Mouse (Mus musculus) limb, embryonic 12.5 days (tissue): ENCODE results near the gene Zfp385c. TPM values are rescaled to one million over a fixed set of nuclear protein-coding genes. Genes with fewer than 3 reads are reported as not detected.

ENCODE experiments used
- ATAC-seq: fragments of 200-750 bp; cut with Nextera tagmentation; 2 replicates; pipeline ENCODE4 v1.8.0; 2017; ENCODE audit warnings: low read depth, moderate TSS enrichment; ENCODE audit not compliant: insufficient number of reproducible peaks, insufficient read depth, low FRiP score, low TSS enrichment
- H3K27ac ChIP-seq: fragments of 300-500 bp; sonication (generic); 2 replicates; pipeline ENCODE4 v1.5.1; 2016; ENCODE audit warnings: mild to moderate bottlenecking, moderate library complexity
- H3K27me3 ChIP-seq: fragments of 300-500 bp; sonication (generic); 2 replicates; pipeline ENCODE4 v1.6.1; 2016; ENCODE audit warnings: mild to moderate bottlenecking, moderate library complexity
- H3K36me3 ChIP-seq: fragments of 300-500 bp; sonication (generic); 2 replicates; pipeline ENCODE4 v1.6.1; 2016; ENCODE audit warnings: mild to moderate bottlenecking, moderate library complexity
- H3K4me1 ChIP-seq: fragments of 300-500 bp; sonication (generic); replicated peaks from 2 replicates; pipeline ENCODE4 v1.6.1; 2016
- H3K4me2 ChIP-seq: fragments of 300-500 bp; sonication (generic); 2 replicates; pipeline ENCODE4 v1.6.1; 2016; ENCODE audit warnings: mild to moderate bottlenecking, moderate library complexity
- H3K4me3 ChIP-seq: fragments of 300-500 bp; sonication (generic); replicated peaks from 2 replicates; pipeline ENCODE4 v1.5.1; 2016; ENCODE audit warnings: mild to moderate bottlenecking
- H3K9ac ChIP-seq: fragments of 300-500 bp; sonication (generic); replicated peaks from 2 replicates; pipeline ENCODE4 v1.6.1; 2016; ENCODE audit warnings: mild to moderate bottlenecking, moderate library complexity
- H3K9me3 ChIP-seq: fragments of 300-500 bp; sonication (generic); 2 replicates; pipeline ENCODE4 v1.6.1; 2016; ENCODE audit warnings: mild to moderate bottlenecking, moderate library complexity
- WGBS: fragments of 180-500 bp; shearing (Covaris S2); methylation state at CpG from one replicate; pipeline ENCODE4 v1.1.7; 2016; 5-methylcytosine and 5-hydroxymethylcytosine counted together
- polyA plus RNA-seq: library from polyadenylated mRNA; unstranded; fragments of >200 nt; fragmentation: Nextera tagmentation; extraction: Ambion mirVana; gene quantifications from 2 replicates; pipeline ENCODE4 v1.2.1, GENCODE M21; 2016

Zfp385c gene
- polyA plus RNA-seq, 1 experiment from 2014 or later: 0.70 TPM

GRCm38 (mm10) chr11:100728601-100729000 is 36.3 kb upstream of the Zfp385c start:
- WGBS: 90% methylated on average over 6 of the region's 6 CpGs
- no peak overlapping the region for H3K27ac ChIP-seq
- H3K4me3 ChIP-seq: no peak overlapping the region
- H3K36me3 ChIP-seq: peaks cover 34% of the 10 kb centered on the region
- no peak overlapping the region for H3K9ac ChIP-seq
- no peaks in the 10 kb centered on the region for H3K9me3 ChIP-seq
- ATAC-seq: no peak
- H3K4me1 ChIP-seq: peaks cover 7% of the 10 kb centered on the region; the same call in 1 of the 2 replicates
- no peaks in the 10 kb centered on the region for H3K27me3 ChIP-seq
- no peak overlapping the region for H3K4me2 ChIP-seq

DNA sequence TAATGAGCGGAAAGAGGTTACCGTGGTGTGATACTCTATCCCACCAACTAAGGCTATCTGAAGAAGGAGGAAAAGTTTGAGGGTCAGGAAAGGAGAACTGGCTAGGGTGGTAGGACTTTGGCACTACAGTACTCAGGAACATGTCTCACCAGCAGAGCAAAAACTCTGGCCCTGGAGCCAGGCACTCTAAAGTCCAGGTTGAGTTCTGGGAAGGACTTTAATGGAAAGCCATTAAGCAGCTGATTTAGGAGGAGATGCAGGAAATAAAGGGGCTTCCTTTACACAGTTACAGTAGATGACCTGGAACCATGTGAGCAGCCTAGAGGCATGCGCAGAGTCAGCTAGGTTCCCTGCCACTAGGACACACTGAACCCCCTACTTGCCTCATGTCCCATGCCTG is 34.9 kb upstream of the Zfp385c start:
- no peak overlapping the region for H3K4me3 ChIP-seq
- H3K9ac ChIP-seq: no peak overlapping the region
- H3K36me3 ChIP-seq: peaks cover 28% of the 10 kb centered on the region; the same call in 1 of the 2 replicates
- H3K4me2 ChIP-seq: no peak overlapping the region
- no peaks in the 10 kb centered on the region for H3K9me3 ChIP-seq
- peaks cover 13% of the 10 kb centered on the region for H3K4me1 ChIP-seq
- H3K27ac ChIP-seq: no peak overlapping the region
- ATAC-seq: no peak
- 93% methylated on average over 3 of the region's 3 CpGs for WGBS
- no peaks in the 10 kb centered on the region for H3K27me3 ChIP-seq

GRCm38 (mm10) chr11:100724919-100725512 is 32.8 kb upstream of the Zfp385c start:
- WGBS: 24% methylated on average over 5 of the region's 5 CpGs
- Histone ChIP-seq H3K9me3 (no peaks in the 10 kb centered on the region), H3K9ac (no peak overlapping the region; the same call in 1 of the 2 replicates), H3K4me2 (no peak overlapping the region), H3K27me3 (no peaks in the 10 kb centered on the region), H3K4me1 (peaks cover 13% of the 10 kb centered on the region), H3K36me3 (peaks cover 29% of the 10 kb centered on the region; the same call in 1 of the 2 replicates), H3K4me3 (no peak overlapping the region), H3K27ac (peak overlapping the region; percentile 8; the same call in 1 of the 2 replicates)
- ATAC-seq: no peak

DNA sequence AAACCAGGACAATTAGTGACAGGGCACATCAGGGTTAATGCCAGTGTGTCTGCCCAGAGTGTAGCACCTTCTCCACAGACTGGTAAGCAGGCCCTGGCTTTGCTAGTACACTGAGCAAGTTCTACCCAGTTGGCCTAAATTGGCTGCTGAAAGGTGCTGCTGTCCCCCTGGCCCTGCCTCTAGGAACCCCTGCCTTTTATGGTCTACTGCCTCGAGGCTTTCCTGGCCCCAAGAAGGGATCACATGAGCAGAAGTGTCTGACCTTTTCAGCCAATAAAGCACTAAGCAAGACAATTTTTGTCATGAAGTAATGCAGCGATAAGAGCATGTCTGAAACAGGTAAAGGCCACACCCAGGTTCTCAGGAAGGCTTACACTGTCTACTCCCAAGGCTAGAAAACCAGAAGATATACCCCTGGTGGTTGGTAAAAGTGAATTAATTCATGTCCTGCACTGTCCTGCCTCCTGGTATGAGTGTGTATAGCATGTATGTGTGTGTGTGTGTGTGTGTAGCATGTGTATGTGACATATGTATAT is 30.3 kb upstream of the Zfp385c start:
- no peak overlapping the region for H3K27ac ChIP-seq
- 53% methylated on average over 2 of the region's 2 CpGs for WGBS
- H3K4me3 ChIP-seq: no peak overlapping the region
- no peaks in the 10 kb centered on the region for H3K9me3 ChIP-seq
- no peak overlapping the region for H3K4me2 ChIP-seq
- peaks cover 34% of the 10 kb centered on the region for H3K36me3 ChIP-seq
- no peaks in the 10 kb centered on the region for H3K27me3 ChIP-seq
- H3K9ac ChIP-seq: no peak overlapping the region
- no peak for ATAC-seq
- H3K4me1 ChIP-seq: peaks cover 13% of the 10 kb centered on the region

- H3K9ac ChIP-seq: no peak overlapping the region
- no peaks in the 10 kb centered on the region for H3K27me3 ChIP-seq
- ATAC-seq: no peak
- H3K4me1 ChIP-seq: peaks cover 13% of the 10 kb centered on the region
- peaks cover 40% of the 10 kb centered on the region for H3K36me3 ChIP-seq
- no peaks in the 10 kb centered on the region for H3K9me3 ChIP-seq
- no peak overlapping the region for H3K4me3 ChIP-seq
- H3K27ac ChIP-seq: peak overlapping the region; percentile 45; the same call in 1 of the 2 replicates
- H3K4me2 ChIP-seq: no peak overlapping the region
- 81% methylated on average over 8 of the region's 8 CpGs for WGBS
Measured at GRCm38 (mm10) chr11:100721776-100722492, 29.7 kb upstream of the Zfp385c start.

- H3K4me2 ChIP-seq: no peak overlapping the region
- H3K27me3 ChIP-seq: no peaks in the 10 kb centered on the region
- H3K36me3 ChIP-seq: peaks cover 47% of the 10 kb centered on the region
- no peak overlapping the region for H3K4me3 ChIP-seq
- peaks cover 13% of the 10 kb centered on the region for H3K4me1 ChIP-seq
- WGBS: 85% methylated on average over 4 of the region's 4 CpGs
- no peaks in the 10 kb centered on the region for H3K9me3 ChIP-seq
- H3K9ac ChIP-seq: no peak overlapping the region
- no peak for ATAC-seq
- no peak overlapping the region for H3K27ac ChIP-seq
Measured at GRCm38 (mm10) chr11:100721254-100721653, 29.0 kb upstream of the Zfp385c start.

- Histone ChIP-seq H3K27ac (no peak overlapping the region), H3K4me1 (peaks cover 12% of the 10 kb centered on the region), H3K27me3 (no peaks in the 10 kb centered on the region), H3K4me3 (no peak overlapping the region), H3K36me3 (peaks cover 56% of the 10 kb centered on the region), H3K9me3 (no peaks in the 10 kb centered on the region), H3K4me2 (no peak overlapping the region), H3K9ac (no peak overlapping the region)
- 80% methylated on average over 5 of the region's 5 CpGs for WGBS
- no peak for ATAC-seq
Measured at GRCm38 (mm10) chr11:100720345-100720744, 28.1 kb upstream of the Zfp385c start.

DNA sequence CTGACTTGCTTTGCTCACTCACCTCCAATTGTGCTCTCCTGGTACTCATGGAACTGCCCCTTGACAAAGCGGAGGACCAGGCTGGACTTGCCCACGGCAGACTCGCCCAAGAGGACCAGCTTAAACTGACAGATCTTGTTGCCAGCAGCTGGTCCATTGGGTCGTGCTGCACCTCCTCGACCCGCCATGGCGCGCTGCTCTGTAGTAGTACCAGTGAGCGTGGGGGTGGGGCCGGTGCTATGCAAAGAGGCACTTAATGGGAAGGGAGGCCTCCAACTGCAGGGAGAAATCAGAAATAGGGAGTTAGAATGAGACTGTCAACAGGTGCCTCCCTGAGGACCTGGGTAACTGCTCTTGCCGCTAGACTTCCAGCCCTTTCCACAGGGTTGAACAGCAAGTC is 27.6 kb upstream of the Zfp385c start:
- Histone ChIP-seq H3K9ac (no peak overlapping the region), H3K27me3 (no peaks in the 10 kb centered on the region), H3K36me3 (peaks cover 60% of the 10 kb centered on the region), H3K9me3 (no peaks in the 10 kb centered on the region), H3K4me3 (no peak overlapping the region), H3K4me1 (peaks cover 7% of the 10 kb centered on the region), H3K27ac (no peak overlapping the region), H3K4me2 (no peak overlapping the region)
- ATAC-seq: no peak
- 81% methylated on average over 11 of the region's 11 CpGs for WGBS

DNA sequence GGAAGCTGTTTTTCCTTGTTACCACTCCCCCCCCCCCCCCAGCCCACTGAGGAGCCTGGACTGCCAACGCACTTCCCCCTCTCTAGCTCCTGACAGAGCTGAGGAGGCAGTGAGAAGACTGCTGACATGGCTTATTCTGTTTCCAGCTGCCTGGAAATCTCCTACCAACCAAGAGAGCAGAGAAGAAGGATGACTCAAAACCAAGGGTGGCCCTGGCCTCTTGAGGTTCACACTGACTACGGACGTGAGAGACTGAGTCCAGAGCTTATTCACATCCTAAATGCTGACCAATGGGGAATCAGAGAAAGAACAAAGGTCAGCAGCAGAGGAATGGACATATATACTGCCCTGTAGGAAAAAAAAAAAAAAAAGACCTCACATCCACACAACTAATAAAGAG is 27.1 kb upstream of the Zfp385c start:
- H3K36me3 ChIP-seq: peaks cover 55% of the 10 kb centered on the region
- 90% methylated on average over 3 of the region's 3 CpGs for WGBS

GRCm38 (mm10) chr11:100718866-100719265 is 26.6 kb upstream of the Zfp385c start:
- Histone ChIP-seq H3K4me3 (no peak overlapping the region), H3K4me2 (no peak overlapping the region), H3K27me3 (no peaks in the 10 kb centered on the region), H3K4me1 (peaks cover 15% of the 10 kb centered on the region), H3K9me3 (no peaks in the 10 kb centered on the region), H3K9ac (no peak overlapping the region), H3K27ac (no peak overlapping the region), H3K36me3 (peaks cover 54% of the 10 kb centered on the region)
- ATAC-seq: no peak
- WGBS: 90% methylated on average over 4 of the region's 4 CpGs

More for the DNA sequence above, 27.1 kb upstream of the Zfp385c start:
- no peak for ATAC-seq
- H3K9me3 ChIP-seq: no peaks in the 10 kb centered on the region
- H3K27me3 ChIP-seq: no peaks in the 10 kb centered on the region
- no peak overlapping the region for H3K9ac ChIP-seq
- no peak overlapping the region for H3K4me2 ChIP-seq
- H3K4me3 ChIP-seq: no peak overlapping the region
- H3K4me1 ChIP-seq: peaks cover 10% of the 10 kb centered on the region
- H3K27ac ChIP-seq: no peak overlapping the region

DNA sequence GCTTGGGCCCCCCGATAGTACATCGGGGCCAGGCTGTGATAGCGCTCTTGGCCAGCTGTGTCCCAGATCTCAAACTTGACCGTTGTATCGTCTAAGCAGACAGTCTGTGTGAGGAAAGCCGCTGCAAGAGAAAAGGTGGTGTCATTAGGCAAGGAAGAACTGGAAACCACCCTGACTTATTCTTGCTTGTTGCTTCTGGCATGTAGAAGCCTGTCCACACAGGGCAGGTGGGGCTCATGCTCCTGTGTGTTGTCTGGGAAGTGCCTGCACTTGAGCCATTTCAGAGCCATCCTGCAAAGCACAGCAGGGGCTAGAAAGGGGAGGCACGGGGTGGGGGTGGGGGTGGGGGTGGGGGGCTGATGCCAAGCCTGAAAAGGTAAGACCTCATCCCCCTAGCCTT is 26.2 kb upstream of the Zfp385c start:
- H3K4me1 ChIP-seq: peaks cover 19% of the 10 kb centered on the region
- H3K27ac ChIP-seq: no peak overlapping the region
- no peak overlapping the region for H3K4me2 ChIP-seq
- WGBS: 90% methylated on average over 6 of the region's 7 CpGs
- ATAC-seq: no peak
- peaks cover 54% of the 10 kb centered on the region for H3K36me3 ChIP-seq
- H3K27me3 ChIP-seq: no peaks in the 10 kb centered on the region
- no peak overlapping the region for H3K4me3 ChIP-seq
- no peak overlapping the region for H3K9ac ChIP-seq
- no peaks in the 10 kb centered on the region for H3K9me3 ChIP-seq
